Mouse (Mus musculus): ENCODE measurements around the gene Lrba. TPM values are rescaled to one million over a fixed set of nuclear protein-coding genes. Genes with fewer than 3 reads are reported as not detected.

Gene Lrba
- polyA plus RNA-seq, 1 experiment from 2014 or later: 1.8 TPM

GRCm38 (mm10) chr3:86546471-86547250 lies 322.2 kb downstream of the Lrba start:
- TF ChIP-seq EP300 (IDR thresholded peaks at IDR 0.05; ENCODE audit: low read depth) (no peak), CTCF (IDR thresholded peaks at IDR 0.05; ENCODE audit: low read depth) (no peak)
- DNase-seq: peak; percentile 66
- Histone ChIP-seq H3K9ac (replicated peaks) (peak overlapping the region; percentile 18), H3K4me1 (ENCODE audit: insufficient read depth) (peaks cover 3% of the 10 kb centered on the region; the same call in 1 of the 2 replicates), H3K27me3 (ENCODE audit: insufficient read depth, low read length) (peaks cover 44% of the 10 kb centered on the region), H3K36me3 (replicated peaks; ENCODE audit: insufficient read depth, low read length) (no peaks in the 10 kb centered on the region), H3K27ac (ENCODE audit: low read depth) (no peak overlapping the region), H3K4me3 (ENCODE audit: low read depth, low read length) (peak overlapping the region; percentile 43), H3K9me3 (ENCODE audit: low read length) (no peaks in the 10 kb centered on the region), H3K4me2 (ENCODE audit: low read depth, low read length) (peak overlapping the region; percentile 68)
- peak; percentile 84 for ATAC-seq
- WGBS (ENCODE audit: insufficient replicate concordance): under 1% methylated on average over 45 of the region's 45 CpGs

DNA sequence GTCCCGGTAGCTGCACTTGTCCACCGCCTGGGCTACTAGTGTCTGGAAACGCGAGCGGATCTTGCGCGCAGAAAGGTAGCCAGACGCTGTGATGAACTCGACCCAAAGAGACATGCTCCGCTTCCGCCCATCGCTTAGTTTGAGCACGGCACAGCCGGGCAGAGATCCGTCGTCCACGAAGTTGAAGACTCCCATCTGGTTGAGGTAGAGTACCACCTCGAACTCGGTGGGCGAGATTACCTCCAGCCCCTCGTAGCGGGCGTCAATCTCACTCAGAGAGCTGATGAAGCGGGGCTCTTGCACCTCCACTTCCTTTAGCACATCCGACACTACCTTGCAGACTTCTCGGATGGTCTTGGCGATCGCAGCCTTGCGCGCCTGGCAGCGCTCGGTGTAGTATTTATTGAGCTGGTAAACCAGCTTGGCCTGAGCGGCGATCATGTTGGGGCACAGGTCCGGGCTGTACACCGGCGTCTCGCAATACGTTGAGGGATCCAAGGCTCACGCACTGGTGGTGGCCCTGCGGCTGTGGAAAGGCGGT lies 322.8 kb downstream of the Lrba start:
- ATAC-seq: peak; percentile 61
- H3K4me2 ChIP-seq (ENCODE audit: low read depth, low read length): peak overlapping the region; percentile 68
- no peaks in the 10 kb centered on the region for H3K9me3 ChIP-seq (ENCODE audit: low read length)
- peak overlapping the region; percentile 18; the same call in 1 of the 2 replicates for H3K9ac ChIP-seq (replicated peaks)
- no peaks in the 10 kb centered on the region for H3K36me3 ChIP-seq (replicated peaks; ENCODE audit: insufficient read depth, low read length)
- under 1% methylated on average over 42 of the region's 42 CpGs for WGBS (ENCODE audit: insufficient replicate concordance)
- H3K27ac ChIP-seq (ENCODE audit: low read depth): no peak overlapping the region
- H3K4me3 ChIP-seq (ENCODE audit: low read depth, low read length): peak overlapping the region; percentile 43
- peaks cover 44% of the 10 kb centered on the region for H3K27me3 ChIP-seq (ENCODE audit: insufficient read depth, low read length)
- DNase-seq: no peak
- TF ChIP-seq EP300 (IDR thresholded peaks at IDR 0.05; ENCODE audit: low read depth) (no peak), CTCF (IDR thresholded peaks at IDR 0.05; ENCODE audit: low read depth) (no peak)
- H3K4me1 ChIP-seq (ENCODE audit: insufficient read depth): peaks cover 3% of the 10 kb centered on the region; the same call in 1 of the 2 replicates

DNA sequence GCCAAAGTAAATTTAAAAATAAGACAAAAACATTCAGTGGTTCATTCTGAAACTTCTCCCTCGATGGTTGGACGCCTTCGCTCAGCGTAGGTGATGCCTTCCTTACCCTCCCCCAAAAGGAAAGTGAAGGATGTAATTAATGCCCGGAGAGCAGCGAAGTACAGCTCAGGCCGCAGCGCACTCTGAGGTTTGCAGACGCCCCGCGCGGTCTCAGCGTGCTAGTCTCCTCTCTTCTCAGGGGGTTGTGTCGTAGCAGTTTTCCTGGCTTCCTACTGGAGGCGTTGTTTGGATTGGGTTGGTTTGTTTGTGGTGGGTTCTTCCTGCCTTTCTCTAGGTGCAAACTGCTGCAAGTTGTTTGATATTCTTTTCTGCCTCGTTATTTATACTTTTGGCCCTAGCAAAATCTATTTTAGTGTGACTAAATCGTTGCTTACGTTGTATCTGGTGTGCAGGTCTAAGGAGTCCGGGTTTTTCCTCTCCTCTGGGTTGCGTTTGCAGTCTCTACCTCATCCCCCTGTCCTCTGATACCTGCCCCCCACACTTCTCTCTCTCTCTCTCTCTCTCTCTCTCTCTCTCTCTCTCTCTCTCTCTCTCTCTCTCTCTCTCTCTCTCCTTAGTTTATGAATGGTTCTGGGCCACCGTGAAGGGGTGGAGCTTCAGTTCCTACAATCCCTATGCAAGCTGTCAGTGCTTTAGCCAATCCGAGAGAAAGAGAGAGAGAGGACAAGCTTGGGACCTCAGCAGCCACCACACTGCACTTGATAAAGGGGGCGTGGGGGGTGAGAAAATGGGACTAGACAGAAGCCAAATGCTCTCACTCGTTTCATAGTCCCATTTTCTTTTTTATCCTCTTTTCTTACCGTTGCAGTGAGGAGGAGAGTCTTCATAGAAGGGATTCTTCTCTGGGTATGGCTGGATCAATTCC lies 323.9 kb downstream of the Lrba start, which contains the start of gene Mab21l2:
TSS of gene Mab21l2 (minus strand) at position 539 of the 925 bp plus-strand sequence.
- DNase-seq (peak; percentile 33), ATAC-seq (peak; percentile 28; the same call in 1 of the 2 replicates)
- peaks cover 44% of the 10 kb centered on the region for H3K27me3 ChIP-seq (ENCODE audit: insufficient read depth, low read length)
- no peaks in the 10 kb centered on the region for H3K9me3 ChIP-seq (ENCODE audit: low read length)
- H3K4me2 ChIP-seq (ENCODE audit: low read depth, low read length): peak within 1 kb of the TSS; percentile 68
- TF ChIP-seq EP300 (IDR thresholded peaks at IDR 0.05; ENCODE audit: low read depth) (no peak), CTCF (IDR thresholded peaks at IDR 0.05; ENCODE audit: low read depth) (no peak)
- peak within 1 kb of the TSS; percentile 43 for H3K4me3 ChIP-seq (ENCODE audit: low read depth, low read length)
- H3K36me3 ChIP-seq (replicated peaks; ENCODE audit: insufficient read depth, low read length): no peaks in the 10 kb centered on the region
- 0 out of 2 replicates have a peak within 1 kb of the TSS, but pooled peaks have one; percentile 18 for H3K9ac ChIP-seq (replicated peaks)
- H3K27ac ChIP-seq (ENCODE audit: low read depth): no peak within 1 kb of the TSS
- 4% methylated on average over 25 of the region's 25 CpGs for WGBS (ENCODE audit: insufficient replicate concordance)
- H3K4me1 ChIP-seq (ENCODE audit: insufficient read depth): peaks cover 3% of the 10 kb centered on the region; the same call in 1 of the 2 replicates

DNA sequence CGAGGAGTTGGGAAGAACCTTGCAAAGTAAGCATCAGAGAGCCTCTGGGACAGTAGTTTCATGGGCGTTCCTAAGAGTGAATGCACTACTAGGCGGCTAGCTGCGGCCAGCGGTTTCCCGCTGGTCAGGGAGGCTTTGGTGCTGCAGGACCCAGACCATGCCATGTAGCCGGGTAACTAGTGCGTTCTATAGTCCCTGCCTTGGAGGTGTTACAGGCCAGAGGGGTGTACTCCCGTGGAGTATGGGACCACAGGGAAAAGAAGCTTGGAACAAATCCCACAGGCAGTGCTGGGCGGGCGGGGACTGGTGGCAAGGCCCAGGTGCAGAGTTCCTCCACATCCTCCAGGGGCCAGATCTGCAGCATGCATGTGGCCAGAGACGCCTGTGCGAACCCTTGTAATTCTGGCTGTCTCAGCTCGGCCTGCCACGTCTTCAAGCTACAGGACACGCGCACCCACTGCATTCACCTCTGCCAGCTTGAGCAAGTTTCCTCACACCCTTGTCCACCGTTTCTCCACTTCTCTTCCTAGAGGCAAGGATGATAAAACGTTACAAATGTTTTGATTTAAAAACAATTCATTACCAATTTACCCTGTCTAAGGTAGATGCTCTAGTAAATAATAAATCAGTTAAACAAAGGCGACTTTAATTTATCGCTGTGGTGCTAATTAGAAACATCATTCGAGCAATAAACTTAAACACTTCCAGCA lies 326.0 kb downstream of the Lrba start:
- H3K9me3 ChIP-seq (ENCODE audit: low read length): no peaks in the 10 kb centered on the region
- H3K36me3 ChIP-seq (replicated peaks; ENCODE audit: insufficient read depth, low read length): no peaks in the 10 kb centered on the region
- H3K27ac ChIP-seq (ENCODE audit: low read depth): no peak overlapping the region
- TF ChIP-seq CTCF (IDR thresholded peaks at IDR 0.05; ENCODE audit: low read depth) (no peak), EP300 (IDR thresholded peaks at IDR 0.05; ENCODE audit: low read depth) (no peak)
- H3K4me3 ChIP-seq (ENCODE audit: low read depth, low read length): no peak overlapping the region
- no peak overlapping the region for H3K4me2 ChIP-seq (ENCODE audit: low read depth, low read length)
- no peak overlapping the region for H3K9ac ChIP-seq (replicated peaks)
- H3K4me1 ChIP-seq (ENCODE audit: insufficient read depth): peaks cover 3% of the 10 kb centered on the region; the same call in 1 of the 2 replicates
- 24% methylated on average over 22 of the region's 22 CpGs for WGBS (ENCODE audit: insufficient replicate concordance)
- DNase-seq (no peak), ATAC-seq (no peak)
- H3K27me3 ChIP-seq (ENCODE audit: insufficient read depth, low read length): peaks cover 42% of the 10 kb centered on the region

- DNase-seq (no peak), ATAC-seq (no peak)
- Histone ChIP-seq H3K36me3 (replicated peaks; ENCODE audit: insufficient read depth, low read length) (no peaks in the 10 kb centered on the region), H3K9me3 (ENCODE audit: low read length) (no peaks in the 10 kb centered on the region), H3K4me3 (ENCODE audit: low read depth, low read length) (no peak overlapping the region), H3K9ac (replicated peaks) (no peak overlapping the region), H3K4me2 (ENCODE audit: low read depth, low read length) (no peak overlapping the region), H3K27ac (ENCODE audit: low read depth) (no peak overlapping the region), H3K27me3 (ENCODE audit: insufficient read depth, low read length) (peaks cover 40% of the 10 kb centered on the region), H3K4me1 (ENCODE audit: insufficient read depth) (peaks cover 3% of the 10 kb centered on the region; the same call in 1 of the 2 replicates)
- no peak for TF ChIP-seq EP300 (IDR thresholded peaks at IDR 0.05; ENCODE audit: low read depth)
- TF ChIP-seq CTCF (IDR thresholded peaks at IDR 0.05; ENCODE audit: low read depth): no peak
- WGBS (ENCODE audit: insufficient replicate concordance): 46% methylated on average over 8 of the region's 8 CpGs
Measured at GRCm38 (mm10) chr3:86551011-86551728, 326.7 kb downstream of the Lrba start.
